ENCODE assay signal across 14 mouse cellular contexts in genomic region chr11:86005899-86006445, GRCm38 (mm10).
"Had no signal": no experiment of that assay in that cellular context is flagged by ENCODE, and none has a peak within 500 bp of the region (broad histone marks: within the 10 kb centered on the region; RNA-seq: fewer than 3 reads in every experiment).

No protein-coding gene starts in this region.

- H3K27ac ChIP-seq: limb, embryonic 10.5 days; limb, embryonic 13.5 days; liver, embryonic 12.5 days; liver, embryonic 15.5 days; lung, embryonic 15.5 days had no signal

- H3K27me3 ChIP-seq: limb, embryonic 13.5 days; lung, embryonic 15.5 days had no signal

- DNase-seq: kidney, postnatal 14 days; kidney, postnatal 4 days; liver; lung, adult 18-20 months; lung, postnatal 14 days; lung, postnatal 4 days; midbrain, embryonic 14.5 days; thymus, adult 18-20 months; thymus, postnatal 36 days had no signal

- H3K9me3 ChIP-seq: limb, embryonic 10.5 days; limb, embryonic 13.5 days; liver, embryonic 12.5 days; liver, embryonic 15.5 days; lung, embryonic 15.5 days had no signal

- H3K4me1 ChIP-seq: limb, embryonic 10.5 days; limb, embryonic 13.5 days; liver, embryonic 12.5 days; liver, embryonic 15.5 days; lung, embryonic 15.5 days had no signal

- H3K4me3 ChIP-seq: limb, embryonic 10.5 days; limb, embryonic 13.5 days; liver, embryonic 12.5 days; liver, embryonic 15.5 days; lung, embryonic 15.5 days had no signal

- H3K36me3 ChIP-seq: limb, embryonic 10.5 days; limb, embryonic 13.5 days; liver, embryonic 12.5 days; liver, embryonic 15.5 days; lung, embryonic 15.5 days had no signal
